ENCODE assay signal across 20 mouse cellular contexts in genomic region chr11:36484466-36485069, GRCm38 (mm10).
DNase-seq lines count a peak whose midpoint lies in the region; ATAC-seq lines count a peak whose summit lies in the region.
"Had no signal": no experiment of that assay in that cellular context is flagged by ENCODE, and none has a peak within 500 bp of the region (broad histone marks: within the 10 kb centered on the region; RNA-seq: fewer than 3 reads in every experiment).

No protein-coding gene starts in this region.

- no peak overlapping the region for H3K4me3 ChIP-seq in hindbrain, embryonic 13.5 days
- no peak overlapping the region for H3K4me3 ChIP-seq in hindbrain, embryonic 10.5 days
- no peak overlapping the region for H3K4me3 ChIP-seq in hindbrain, embryonic 15.5 days
- H3K4me3 ChIP-seq in neural tube, embryonic 15.5 days (replicated peaks), result no peak overlapping the region
- H3K4me3 ChIP-seq: erythroblast, embryonic 14.5 days; gastrocnemius, adult 2 months; limb, embryonic 15.5 days; megakaryocyte, embryonic 14.5 days; myocyte had no signal

- 22% methylated on average over 8 of the region's 8 CpGs for WGBS in hindbrain, embryonic 13.5 days
- WGBS in hindbrain, embryonic 10.5 days, result 52% methylated on average over 8 of the region's 8 CpGs
- WGBS in hindbrain, embryonic 15.5 days, result 30% methylated on average over 8 of the region's 8 CpGs
- WGBS in neural tube, embryonic 15.5 days, result 35% methylated on average over 8 of the region's 8 CpGs

- no peak for DNase-seq in hindbrain, embryonic 10.5 days (ENCODE audit: low spot score)
- DNase-seq in right cerebral cortex, adult 18-20 months, result peak; percentile 40
- no peak for DNase-seq in right cerebral cortex, postnatal 10 days (ENCODE audit: low spot score in 2 of 2)
- no peak for DNase-seq in urinary bladder, adult 2 months (ENCODE audit: low spot score)
- DNase-seq: cerebellum, postnatal 36 days; gastrocnemius, adult 2 months; heart, postnatal 4 days; liver, postnatal 0 days; lung, postnatal 14 days; thymus, adult 2 months had no signal

- no peaks in the 10 kb centered on the region for H3K36me3 ChIP-seq in hindbrain, embryonic 13.5 days
- no peaks in the 10 kb centered on the region for H3K36me3 ChIP-seq in hindbrain, embryonic 10.5 days
- H3K36me3 ChIP-seq in hindbrain, embryonic 15.5 days, result no peaks in the 10 kb centered on the region
- no peaks in the 10 kb centered on the region for H3K36me3 ChIP-seq in neural tube, embryonic 15.5 days
- H3K36me3 ChIP-seq: limb, embryonic 15.5 days had no signal

- H3K4me2 ChIP-seq in hindbrain, embryonic 13.5 days, result peak overlapping the region; percentile 13; the same call in 1 of the 2 replicates
- no peak overlapping the region for H3K4me2 ChIP-seq in hindbrain, embryonic 15.5 days
- H3K4me2 ChIP-seq in neural tube, embryonic 15.5 days, result no peak overlapping the region
- H3K4me2 ChIP-seq: limb, embryonic 15.5 days had no signal

- peak overlapping the region; percentile 29; the same call in 1 of the 2 replicates for H3K9ac ChIP-seq in hindbrain, embryonic 13.5 days
- no peak overlapping the region for H3K9ac ChIP-seq in hindbrain, embryonic 15.5 days
- H3K9ac ChIP-seq in neural tube, embryonic 15.5 days (replicated peaks), result no peak overlapping the region
- H3K9ac ChIP-seq: limb, embryonic 15.5 days; liver, postnatal 0 days had no signal

- H3K27ac ChIP-seq in hindbrain, embryonic 13.5 days, result peak overlapping the region; percentile 69
- no peak overlapping the region for H3K27ac ChIP-seq in hindbrain, embryonic 10.5 days
- H3K27ac ChIP-seq in hindbrain, embryonic 15.5 days (replicated peaks), result peak overlapping the region; percentile 13; the same call in 1 of the 2 replicates
- H3K27ac ChIP-seq in neural tube, embryonic 15.5 days (replicated peaks), result no peak overlapping the region
- H3K27ac ChIP-seq: gastrocnemius, adult 2 months; kidney, postnatal 0 days; limb, embryonic 15.5 days had no signal

- peak; percentile 59 for ATAC-seq in hindbrain, embryonic 13.5 days (ENCODE audit: low FRiP score)
- ATAC-seq in hindbrain, embryonic 15.5 days (ENCODE audit: low FRiP score, low read depth), result no peak
- ATAC-seq in neural tube, embryonic 15.5 days (ENCODE audit: low FRiP score), result peak; percentile 33; the same call in 1 of the 2 replicates
- ATAC-seq: forebrain, embryonic 16.5 days; intestine, postnatal 0 days; liver, postnatal 0 days had no signal

- no peaks in the 10 kb centered on the region for H3K27me3 ChIP-seq in hindbrain, embryonic 13.5 days
- H3K27me3 ChIP-seq in hindbrain, embryonic 10.5 days (ENCODE audit: insufficient read depth, poor library complexity, severe bottlenecking), result no peaks in the 10 kb centered on the region
- H3K27me3 ChIP-seq in hindbrain, embryonic 15.5 days, result no peaks in the 10 kb centered on the region
- no peaks in the 10 kb centered on the region for H3K27me3 ChIP-seq in neural tube, embryonic 15.5 days (replicated peaks)
- H3K27me3 ChIP-seq: megakaryocyte, embryonic 14.5 days had no signal

- H3K9me3 ChIP-seq in hindbrain, embryonic 13.5 days, result no peaks in the 10 kb centered on the region
- H3K9me3 ChIP-seq in hindbrain, embryonic 10.5 days, result no peaks in the 10 kb centered on the region
- no peaks in the 10 kb centered on the region for H3K9me3 ChIP-seq in hindbrain, embryonic 15.5 days
- H3K9me3 ChIP-seq in neural tube, embryonic 15.5 days (replicated peaks), result no peaks in the 10 kb centered on the region
- H3K9me3 ChIP-seq: limb, embryonic 15.5 days had no signal

- H3K4me1 ChIP-seq in hindbrain, embryonic 13.5 days (replicated peaks), result peaks cover 68% of the 10 kb centered on the region
- H3K4me1 ChIP-seq in hindbrain, embryonic 10.5 days (replicated peaks), result peaks cover 12% of the 10 kb centered on the region; the same call in 1 of the 2 replicates
- peaks cover 43% of the 10 kb centered on the region for H3K4me1 ChIP-seq in hindbrain, embryonic 15.5 days (replicated peaks)
- peaks cover 34% of the 10 kb centered on the region for H3K4me1 ChIP-seq in neural tube, embryonic 15.5 days
- H3K4me1 ChIP-seq: megakaryocyte, embryonic 14.5 days had no signal

Comparison
In these comparisons a context has a peak if more than half of its experiments do, and no peak if none do; other contexts are left out.
1. H3K27ac ChIP-seq: peak in hindbrain, embryonic 13.5 days (single experiment) and hindbrain, embryonic 15.5 days (single experiment); none in hindbrain, embryonic 10.5 days (single experiment) and neural tube, embryonic 15.5 days (single experiment).